Mouse (Mus musculus): ENCODE measurements around the gene Cabp1. TPM values are rescaled to one million over a fixed set of nuclear protein-coding genes. Genes with fewer than 3 reads are reported as not detected.
A peak's percentile ranks its signal among the peaks of the same experiment; 100 is the strongest.

The Cabp1 gene
- total and polyA plus RNA-seq, 3 experiments, result 0.35 to 1.7 TPM; not detected in 1

GRCm38 (mm10) chr5:115220931-115221640 is 26.9 kb upstream of the Cabp1 start:
- peaks cover 0 to 7% of the 10 kb centered on the region in 2 experiments; a peak in 1 of 4 replicates for H3K4me1 ChIP-seq (ENCODE audit: control insufficient read depth in 1 of 2, insufficient read depth in 2 of 2, low read length in 2 of 2)
- no peak overlapping the region for H3K27ac ChIP-seq (ENCODE audit: control insufficient read depth, low read depth, low read length)
- no peak overlapping the region for H3K4me3 ChIP-seq (ENCODE audit: control insufficient read depth in 1 of 2, insufficient read depth in 1 of 2, low read depth in 2 of 2, low read length in 2 of 2)
- no peak for DNase-seq (ENCODE audit: low read depth, low spot score)
- H3K79me2 ChIP-seq (ENCODE audit: control insufficient read depth, insufficient read depth, low read length, poor library complexity), result no peaks in the 10 kb centered on the region
- H3K27me3 ChIP-seq (ENCODE audit: control insufficient read depth in 1 of 2, insufficient read depth in 2 of 2, low read length in 2 of 2), result no peaks in the 10 kb centered on the region
- TF ChIP-seq HCFC1 (IDR thresholded peaks at IDR 0.05; ENCODE audit: low read depth, low read length) (no peak), GABPA (IDR thresholded peaks at IDR 0.05; ENCODE audit: low read depth, low read length) (no peak), MAFK (IDR thresholded peaks at IDR 0.05; ENCODE audit: borderline replicate concordance, low read depth, low read length) (no peak), EP300 (IDR thresholded peaks at IDR 0.05; ENCODE audit: low read depth in 1 of 2, low read length in 2 of 2) (no peak), USF2 (IDR thresholded peaks at IDR 0.05; ENCODE audit: borderline replicate concordance in 1 of 2, insufficient read depth in 1 of 2, low read depth in 1 of 2, low read length in 2 of 2) (no peak), MYB (IDR thresholded peaks at IDR 0.05; ENCODE audit: low read depth, low read length) (no peak), MXI1 (IDR thresholded peaks at IDR 0.05; ENCODE audit: low read depth, low read length) (no peak), TAL1 (IDR thresholded peaks at IDR 0.05; ENCODE audit: low read length) (no peak), ZMIZ1 (IDR thresholded peaks at IDR 0.05; ENCODE audit: low read depth, low read length) (no peak), CTCF (IDR thresholded peaks at IDR 0.05 in 2 of 3, conservative IDR thresholded peaks at IDR 0.05 in 1 of 3; ENCODE audit: control insufficient read depth in 1 of 3, insufficient read depth in 1 of 3, low read depth in 2 of 3, low read length in 3 of 3, poor library complexity in 1 of 3, severe bottlenecking in 1 of 3) (no peak), ETS1 (IDR thresholded peaks at IDR 0.05; ENCODE audit: low read depth, low read length) (no peak), ZKSCAN1 (IDR thresholded peaks at IDR 0.05; ENCODE audit: low read depth, low read length) (no peak), ZC3H11A (IDR thresholded peaks at IDR 0.05; ENCODE audit: low read depth, low read length) (no peak)
- H3K9ac ChIP-seq (ENCODE audit: control insufficient read depth, low read depth, low read length, poor library complexity, severe bottlenecking), result no peak overlapping the region
- peaks cover 0 to 4% of the 10 kb centered on the region in 2 experiments; a peak in 2 of 4 replicates for H3K36me3 ChIP-seq (ENCODE audit: control insufficient read depth in 1 of 2, insufficient read depth in 2 of 2, low read length in 2 of 2)
- H3K9me3 ChIP-seq (replicated peaks; ENCODE audit: insufficient read depth, low read length), result no peaks in the 10 kb centered on the region

GRCm38 (mm10) chr5:115217998-115218397 is 23.8 kb upstream of the Cabp1 start:
- Histone ChIP-seq H3K4me3 (ENCODE audit: control insufficient read depth in 1 of 2, insufficient read depth in 1 of 2, low read depth in 2 of 2, low read length in 2 of 2) (peak overlapping the region; percentile 16 to 47; a peak in 2 of 4 replicates), H3K4me1 (ENCODE audit: control insufficient read depth in 1 of 2, insufficient read depth in 2 of 2, low read length in 2 of 2) (peaks cover 0 to 9% of the 10 kb centered on the region in 2 experiments; a peak in 2 of 4 replicates), H3K9ac (ENCODE audit: control insufficient read depth, low read depth, low read length, poor library complexity, severe bottlenecking) (no peak overlapping the region; the same call in 1 of the 2 replicates), H3K9me3 (replicated peaks; ENCODE audit: insufficient read depth, low read length) (no peaks in the 10 kb centered on the region), H3K36me3 (ENCODE audit: control insufficient read depth in 1 of 2, insufficient read depth in 2 of 2, low read length in 2 of 2) (peaks cover 0 to 4% of the 10 kb centered on the region in 2 experiments; a peak in 2 of 4 replicates), H3K79me2 (ENCODE audit: control insufficient read depth, insufficient read depth, low read length, poor library complexity) (no peaks in the 10 kb centered on the region), H3K27me3 (ENCODE audit: control insufficient read depth in 1 of 2, insufficient read depth in 2 of 2, low read length in 2 of 2) (no peaks in the 10 kb centered on the region), H3K27ac (ENCODE audit: control insufficient read depth, low read depth, low read length) (peak overlapping the region; percentile 22; the same call in 1 of the 2 replicates)
- DNase-seq (ENCODE audit: low read depth, low spot score), result peak; percentile 90
- peak; percentile 79 for TF ChIP-seq SIN3A (IDR thresholded peaks at IDR 0.05; ENCODE audit: low read length)
- 0 out of 2 replicates have a peak, but pooled peaks have one; percentile 28 for TF ChIP-seq ZKSCAN1 (IDR thresholded peaks at IDR 0.05; ENCODE audit: low read depth, low read length)
- TF ChIP-seq POLR2AphosphoS5 (IDR thresholded peaks at IDR 0.05; ENCODE audit: borderline replicate concordance, low read depth, low read length), result no peak
- TF ChIP-seq POLR2A (IDR thresholded peaks at IDR 0.05; ENCODE audit: control insufficient read depth in 1 of 2, insufficient read depth in 1 of 2, low read depth in 1 of 2, low read length in 2 of 2, poor library complexity in 1 of 2), result no peak
- no peak for TF ChIP-seq MEF2A (IDR thresholded peaks at IDR 0.05; ENCODE audit: extremely low read depth, insufficient replicate concordance, low read depth, low read length, poor library complexity, severe bottlenecking)
- TF ChIP-seq BHLHE40 (IDR thresholded peaks at IDR 0.05; ENCODE audit: borderline replicate concordance, low read depth, low read length), result no peak
- peak; percentile 65; the same call in 1 of the 2 replicates for TF ChIP-seq ZNF384 (IDR thresholded peaks at IDR 0.05; ENCODE audit: low read depth, low read length)
- TF ChIP-seq POLR2AphosphoS2 (IDR thresholded peaks at IDR 0.05; ENCODE audit: low read length), result no peak
- no peak for TF ChIP-seq CHD2 (IDR thresholded peaks at IDR 0.05; ENCODE audit: low read length)
- no peak for TF ChIP-seq NRF1 (IDR thresholded peaks at IDR 0.05; ENCODE audit: insufficient read depth, low read depth, low read length, poor library complexity, severe bottlenecking)
- no peak for TF ChIP-seq JUND (IDR thresholded peaks at IDR 0.05; ENCODE audit: low read depth, low read length)
- peak; percentile 69; the same call in 1 of the 2 replicates for TF ChIP-seq MXI1 (IDR thresholded peaks at IDR 0.05; ENCODE audit: low read depth, low read length)
- TF ChIP-seq CHD1 (IDR thresholded peaks at IDR 0.05; ENCODE audit: low read depth, low read length), result no peak
- peak; percentile 76 for TF ChIP-seq MYC (IDR thresholded peaks at IDR 0.05; ENCODE audit: low read depth, low read length)
- TF ChIP-seq GABPA (IDR thresholded peaks at IDR 0.05; ENCODE audit: low read depth, low read length), result 0 out of 2 replicates have a peak, but pooled peaks have one; percentile 42
- no peak for TF ChIP-seq SMC3 (IDR thresholded peaks at IDR 0.05; ENCODE audit: low read depth, low read length)
- 0 out of 2 replicates have a peak, but pooled peaks have one; percentile 27 for TF ChIP-seq E2F4 (IDR thresholded peaks at IDR 0.05; ENCODE audit: borderline replicate concordance, low read depth, low read length)
- TF ChIP-seq RAD21 (IDR thresholded peaks at IDR 0.05; ENCODE audit: low read depth, low read length), result no peak
- TF ChIP-seq MAZ (IDR thresholded peaks at IDR 0.05; ENCODE audit: low read depth, low read length), result 0 out of 2 replicates have a peak, but pooled peaks have one; percentile 28

All from MEL (cell line).